Mouse (Mus musculus): Measurements from ENCODE around the gene Prkg1.

DNA sequence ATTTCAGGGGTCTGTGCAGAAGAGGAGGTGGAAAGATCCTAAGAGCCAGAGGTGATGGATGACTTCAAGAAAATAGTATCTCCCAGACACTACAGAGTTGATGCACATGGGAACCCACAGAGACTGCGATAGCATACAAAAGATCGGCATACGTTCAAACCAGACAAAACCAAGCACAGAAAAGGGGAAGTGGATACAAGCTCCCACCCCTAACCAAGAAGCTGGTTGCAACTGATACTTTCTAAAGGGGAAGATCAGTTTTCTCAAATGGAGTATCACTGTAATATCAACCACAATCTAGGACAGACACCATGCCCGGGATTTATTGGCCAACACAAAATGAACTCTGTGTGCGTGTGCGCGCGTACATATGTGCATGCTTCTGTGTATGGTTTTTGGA is 162.3 kb downstream of the Prkg1 start:
- TF ChIP-seq CTCF (IDR thresholded peaks at IDR 0.05) (no peak), POLR2A (IDR thresholded peaks at IDR 0.05; ENCODE audit: insufficient read depth, low read depth, low read length) (no peak), EP300 (IDR thresholded peaks at IDR 0.05; ENCODE audit: insufficient read depth, low read depth, low read length) (no peak)
